Mouse (Mus musculus): ENCODE data around the gene Sun3. TPM values are rescaled to one million over a fixed set of nuclear protein-coding genes. Genes with fewer than 3 reads are reported as not detected.

Sun3 gene
- 1 to 10 TPM; 6.9 to 8.7 TPM for total RNA-seq (2021)

GRCm38 (mm10) chr11:9048703-9049060 is at the start of gene Sun3:
Sun3 (minus strand) TSS chr11:9048991.
- no peak for DNase-seq

- no peak for DNase-seq
These were observed 27.7 kb upstream of the Sun3 start for GRCm38 (mm10) chr11:9076444-9076843.

GRCm38 (mm10) chr11:9060484-9060883 is 11.7 kb upstream of the Sun3 start:
- DNase-seq, result no peak

GRCm38 (mm10) chr11:9060029-9060428 is 11.2 kb upstream of the Sun3 start:
- DNase-seq, result no peak

GRCm38 (mm10) chr11:9057711-9058110 is 8.9 kb upstream of the Sun3 start:
- DNase-seq, result no peak

- no peak for DNase-seq
These were observed 8.1 kb upstream of the Sun3 start for GRCm38 (mm10) chr11:9056937-9057336.

- DNase-seq, result no peak
These were observed 3.1 kb upstream of the Sun3 start for GRCm38 (mm10) chr11:9051895-9052294.

GRCm38 (mm10) chr11:9050241-9050640 is 1.4 kb upstream of the Sun3 start:
- DNase-seq, result no peak

GRCm38 (mm10) chr11:9048011-9048702 is 634 bp downstream of the Sun3 start, which contains the start of gene Gm11992:
Gm11992 (plus strand) TSS chr11:9048594.
- DNase-seq, result peak; percentile 90

- peak; percentile 38 for DNase-seq
These were observed 1.7 kb downstream of the Sun3 start for GRCm38 (mm10) chr11:9047044-9047443.

GRCm38 (mm10) chr11:9046546-9046945 is 2.2 kb downstream of the Sun3 start:
- no peak for DNase-seq

GRCm38 (mm10) chr11:9031530-9031929 is 17.3 kb downstream of the Sun3 start:
- DNase-seq, result no peak

- peak; percentile 40 for DNase-seq
These were observed 23.6 kb downstream of the Sun3 start for GRCm38 (mm10) chr11:9025211-9025610.

GRCm38 (mm10) chr11:9024782-9025181 is 24.0 kb downstream of the Sun3 start:
- DNase-seq, result peak; percentile 18

GRCm38 (mm10) chr11:9020207-9020606 is 28.6 kb downstream of the Sun3 start:
- no peak for DNase-seq

- no peak for DNase-seq
These were observed 30.1 kb downstream of the Sun3 start for GRCm38 (mm10) chr11:9018491-9019267.

- DNase-seq, result no peak
These were observed 34.1 kb downstream of the Sun3 start for GRCm38 (mm10) chr11:9014740-9015139.

GRCm38 (mm10) chr11:9011348-9011747 is 37.4 kb downstream of the Sun3 start:
- DNase-seq, result no peak

- peak; percentile 94 for DNase-seq
These were observed 37.9 kb downstream of the Sun3 start, which contains the start of gene Hus1 for GRCm38 (mm10) chr11:9010853-9011339. Hus1 (minus strand) TSS chr11:9011191.

- peak; percentile 29 for DNase-seq
These were observed 38.4 kb downstream of the Sun3 start for GRCm38 (mm10) chr11:9010416-9010815.

GRCm38 (mm10) chr11:9008761-9009160 is 40.0 kb downstream of the Sun3 start:
- DNase-seq, result no peak

- no peak for DNase-seq
These were observed 60.7 kb downstream of the Sun3 start for GRCm38 (mm10) chr11:8988084-8988483.

- no peak for DNase-seq
These were observed 62.7 kb downstream of the Sun3 start for GRCm38 (mm10) chr11:8986058-8986457.
